Mouse (Mus musculus) embryonic facial prominence, embryonic 12.5 days (tissue): ENCODE results near the gene Epor. TPM values are rescaled to one million over a fixed set of nuclear protein-coding genes. Genes with fewer than 3 reads are reported as not detected.

Source experiments
- ATAC-seq: fragments of 200-750 bp; cut with Nextera tagmentation; 2 replicates; pipeline ENCODE4 v1.8.0; 2017; ENCODE audit not compliant: insufficient number of reproducible peaks, insufficient read depth, low FRiP score, low TSS enrichment
- H3K27ac ChIP-seq: fragments of 300-500 bp; sonication (generic); 2 replicates; pipeline ENCODE4 v1.5.1; 2016; ENCODE audit warnings: mild to moderate bottlenecking
- H3K27me3 ChIP-seq: fragments of 300-500 bp; sonication (generic); 2 replicates; pipeline ENCODE4 v1.6.1; 2016; ENCODE audit warnings: mild to moderate bottlenecking, moderate library complexity
- H3K36me3 ChIP-seq: fragments of 300-500 bp; sonication (generic); 2 replicates; pipeline ENCODE4 v1.6.1; 2016; ENCODE audit warnings: mild to moderate bottlenecking
- H3K4me1 ChIP-seq: fragments of 300-500 bp; sonication (generic); 2 replicates; pipeline ENCODE4 v1.6.1; 2016
- H3K4me2 ChIP-seq: fragments of 300-500 bp; sonication (generic); replicated peaks from 2 replicates; pipeline ENCODE4 v1.6.1; 2016; ENCODE audit warnings: mild to moderate bottlenecking, moderate library complexity
- H3K4me3 ChIP-seq: fragments of 300-500 bp; sonication (generic); 2 replicates; pipeline ENCODE4 v1.5.1; 2016; ENCODE audit warnings: mild to moderate bottlenecking
- H3K9ac ChIP-seq: fragments of 300-500 bp; sonication (generic); 2 replicates; pipeline ENCODE4 v1.6.1; 2016; ENCODE audit warnings: mild to moderate bottlenecking, moderate library complexity
- H3K9me3 ChIP-seq: fragments of 300-500 bp; sonication (generic); 2 replicates; pipeline ENCODE4 v1.6.1; 2016; ENCODE audit warnings: mild to moderate bottlenecking, moderate library complexity
- WGBS: fragments of 180-500 bp; shearing (Covaris S2); methylation state at CpG from one replicate; pipeline ENCODE4 v1.1.7; 2016; 5-methylcytosine and 5-hydroxymethylcytosine counted together
- polyA plus RNA-seq: library from polyadenylated mRNA; unstranded; fragments of >200 nt; fragmentation: Nextera tagmentation; extraction: Ambion mirVana; gene quantifications from 2 replicates; pipeline ENCODE4 v1.2.1, GENCODE M21; 2016

Epor gene
- 6.6 and 7.8 TPM in 2 replicates for polyA plus RNA-seq

DNA sequence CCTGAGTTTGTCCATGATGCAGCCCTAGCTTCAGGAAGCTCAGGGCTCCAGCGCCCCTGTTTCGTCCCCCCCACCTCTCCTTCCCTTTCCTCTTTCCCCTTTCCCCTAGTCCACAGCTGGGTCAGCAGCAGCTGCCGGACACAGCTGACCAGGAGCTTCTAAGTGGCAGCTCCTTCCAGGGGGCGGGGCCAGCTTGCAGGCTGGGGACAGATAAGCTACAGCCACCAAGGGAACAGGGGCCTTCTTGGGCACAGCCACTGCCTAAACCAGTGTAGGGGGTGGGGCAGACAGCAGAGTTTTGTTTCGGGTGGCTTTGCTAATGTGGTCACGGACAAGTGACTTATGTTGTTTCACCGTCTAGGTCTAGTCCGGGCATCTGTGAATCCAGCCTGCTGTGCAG lies at the start of gene Epor:
Gene Epor (minus strand): TSS at position 90 of the 400 bp plus-strand sequence.
- WGBS, result 20% methylated on average over 8 of the region's 8 CpGs
- peaks cover 17% of the 10 kb centered on the region for H3K4me1 ChIP-seq
- peak within 1 kb of the TSS; percentile 47 for H3K4me3 ChIP-seq
- no peaks in the 10 kb centered on the region for H3K9me3 ChIP-seq
- H3K27ac ChIP-seq, result no peak within 1 kb of the TSS
- no peaks in the 10 kb centered on the region for H3K36me3 ChIP-seq
- no peak for ATAC-seq
- peak within 1 kb of the TSS; percentile 81 for H3K4me2 ChIP-seq
- peak within 1 kb of the TSS; percentile 46 for H3K9ac ChIP-seq
- H3K27me3 ChIP-seq, result peaks cover 51% of the 10 kb centered on the region

GRCm38 (mm10) chr9:22012731-22013130 lies 49.4 kb upstream of the Epor start:
- 92% methylated on average over 13 of the region's 13 CpGs for WGBS
- Histone ChIP-seq H3K36me3 (peaks cover 70% of the 10 kb centered on the region), H3K4me3 (no peak overlapping the region)

DNA sequence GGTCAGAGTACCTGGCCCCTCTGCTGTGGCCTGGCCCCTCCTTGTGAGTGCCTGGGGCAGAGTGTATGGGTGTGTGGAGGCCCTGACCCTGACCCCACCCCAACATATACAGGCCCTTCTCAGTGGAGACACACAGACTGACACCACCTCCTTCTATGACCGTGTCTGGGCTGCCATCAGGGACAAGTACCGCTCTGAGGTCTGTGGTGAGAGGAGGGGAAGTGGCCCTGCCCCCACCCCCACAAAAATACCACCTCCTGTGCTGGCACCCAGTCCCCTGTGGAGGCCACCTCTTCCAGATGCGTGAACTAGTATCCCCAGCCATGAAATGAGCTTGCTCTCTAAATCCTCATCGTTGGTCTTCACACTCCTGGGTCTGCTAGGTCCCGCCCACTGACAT lies 47.7 kb upstream of the Epor start:
- Histone ChIP-seq H3K27ac (no peak overlapping the region), H3K4me3 (no peak overlapping the region), H3K9ac (no peak overlapping the region), H3K4me2 (no peak overlapping the region), H3K4me1 (peaks cover 12% of the 10 kb centered on the region), H3K36me3 (peaks cover 86% of the 10 kb centered on the region), H3K9me3 (no peaks in the 10 kb centered on the region), H3K27me3 (no peaks in the 10 kb centered on the region)
- 92% methylated on average over 5 of the region's 5 CpGs for WGBS
- no peak for ATAC-seq

More at GRCm38 (mm10) chr9:22012731-22013130, 49.4 kb upstream of the Epor start:
- H3K4me2 ChIP-seq, result no peak overlapping the region
- no peak overlapping the region for H3K9ac ChIP-seq
- ATAC-seq, result no peak
- H3K4me1 ChIP-seq, result 0 out of 2 replicates have a peak, but pooled peaks cover 3% of the 10 kb centered on the region
- no peaks in the 10 kb centered on the region for H3K9me3 ChIP-seq
- H3K27me3 ChIP-seq, result no peaks in the 10 kb centered on the region
- H3K27ac ChIP-seq, result no peak overlapping the region

DNA sequence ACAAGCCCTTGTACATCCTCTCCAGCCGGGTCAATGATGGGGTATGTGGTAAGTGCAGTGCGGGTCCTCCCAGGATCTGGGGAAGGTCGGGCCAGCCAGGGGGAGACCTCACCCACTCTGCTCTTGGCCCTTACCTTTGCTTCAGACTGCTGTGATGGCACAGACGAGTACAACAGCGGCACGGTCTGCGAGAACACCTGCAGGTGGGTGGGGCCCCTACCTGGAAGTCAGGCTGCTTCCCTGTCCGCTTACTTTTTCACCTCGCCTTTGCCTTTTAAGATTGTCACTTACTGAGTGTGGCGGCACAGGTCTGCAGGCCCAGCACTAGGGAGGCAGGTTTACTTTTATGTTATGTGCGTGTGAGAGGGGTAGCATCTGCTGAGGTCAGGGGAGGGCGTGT lies 41.2 kb upstream of the Epor start:
- WGBS, result 93% methylated on average over 12 of the region's 12 CpGs
- H3K4me2 ChIP-seq, result 0 out of 2 replicates have a peak overlapping the region, but pooled peaks have one; percentile 82
- no peak for ATAC-seq
- H3K9ac ChIP-seq, result no peak overlapping the region
- no peaks in the 10 kb centered on the region for H3K9me3 ChIP-seq
- no peak overlapping the region for H3K27ac ChIP-seq
- H3K36me3 ChIP-seq, result peaks cover 54% of the 10 kb centered on the region
- H3K27me3 ChIP-seq, result no peaks in the 10 kb centered on the region
- H3K4me3 ChIP-seq, result no peak overlapping the region
- peaks cover 29% of the 10 kb centered on the region for H3K4me1 ChIP-seq

GRCm38 (mm10) chr9:22003163-22003554 lies 39.9 kb upstream of the Epor start:
- Histone ChIP-seq H3K9ac (peak overlapping the region; percentile 64), H3K27ac (peak overlapping the region; percentile 26; the same call in 1 of the 2 replicates), H3K4me1 (peaks cover 29% of the 10 kb centered on the region), H3K4me3 (peak overlapping the region; percentile 72), H3K4me2 (peak overlapping the region; percentile 82), H3K36me3 (peaks cover 40% of the 10 kb centered on the region), H3K9me3 (no peaks in the 10 kb centered on the region), H3K27me3 (no peaks in the 10 kb centered on the region)
- WGBS, result 0% methylated on average over 18 of the region's 18 CpGs
- 0 out of 2 replicates have a peak, but pooled peaks have one; percentile 1 for ATAC-seq

DNA sequence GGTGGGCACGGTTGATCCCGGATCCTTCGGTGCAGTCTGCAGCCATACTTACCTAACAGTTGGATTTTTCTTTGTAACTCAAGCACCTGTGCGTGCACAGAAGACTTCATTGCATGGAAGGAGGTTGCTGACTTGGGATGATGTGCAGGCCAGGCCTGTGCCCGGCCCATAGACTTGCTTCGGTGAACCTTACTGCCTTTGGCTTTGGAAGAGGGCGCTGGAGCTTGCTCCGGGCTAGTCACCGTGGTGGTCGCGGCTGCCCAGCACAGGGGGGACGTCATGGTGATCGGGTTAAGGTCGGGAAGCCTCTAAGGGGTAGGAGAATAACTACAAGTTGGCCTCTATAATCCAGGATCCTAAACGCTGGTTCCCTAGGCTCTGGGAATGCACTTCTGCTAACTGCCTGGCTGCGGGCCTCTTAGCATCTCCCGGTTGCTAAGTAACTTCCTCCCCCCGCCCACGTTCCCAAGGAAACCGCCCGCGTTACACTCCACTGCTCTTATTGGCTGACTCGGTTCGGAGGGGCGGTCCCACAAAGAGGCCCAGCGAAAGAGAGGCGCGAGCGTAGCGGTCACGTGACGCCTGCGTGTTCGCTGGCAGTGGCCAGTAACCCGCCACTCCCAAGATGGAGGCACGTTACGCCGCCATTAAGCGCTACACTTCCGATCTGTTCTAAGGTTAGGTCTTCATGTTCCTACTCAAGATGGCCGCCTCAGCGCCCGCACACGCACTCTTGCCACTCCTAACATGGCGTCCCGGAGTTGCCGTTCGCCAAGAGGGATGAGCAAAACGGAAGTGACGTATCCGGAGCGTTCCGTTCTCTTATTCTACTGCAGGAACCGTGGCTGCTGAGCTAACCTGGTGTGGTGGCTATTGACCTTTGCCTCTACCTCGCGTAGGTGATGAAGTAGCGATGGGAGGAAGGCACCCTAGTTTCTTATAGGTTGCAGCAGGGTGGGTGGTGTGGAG lies 39.2 kb upstream of the Epor start, which contains the start of the genes Ccdc151 and Prkcsh:
Gene Ccdc151 (minus strand): TSS at position 441 of the 969 bp plus-strand sequence.
Gene Prkcsh (plus strand): TSS at position 613 of the 969 bp plus-strand sequence.
- H3K9me3 ChIP-seq, result no peaks in the 10 kb centered on the region
- 5% methylated on average over 57 of the region's 57 CpGs for WGBS
- H3K4me1 ChIP-seq, result peaks cover 26% of the 10 kb centered on the region
- peak within 1 kb of the TSS; percentile 26; the same call in 1 of the 2 replicates for H3K27ac ChIP-seq
- H3K9ac ChIP-seq, result peak within 1 kb of the TSS; percentile 64
- ATAC-seq, result peak; percentile 100
- peak within 1 kb of the TSS; percentile 82 for H3K4me2 ChIP-seq
- peak within 1 kb of the TSS; percentile 72 for H3K4me3 ChIP-seq
- H3K27me3 ChIP-seq, result no peaks in the 10 kb centered on the region
- peaks cover 34% of the 10 kb centered on the region for H3K36me3 ChIP-seq

GRCm38 (mm10) chr9:22001633-22002032 lies 38.3 kb upstream of the Epor start:
- H3K4me2 ChIP-seq, result no peak overlapping the region
- no peak for ATAC-seq
- peaks cover 26% of the 10 kb centered on the region for H3K36me3 ChIP-seq
- no peak overlapping the region for H3K4me3 ChIP-seq
- H3K27ac ChIP-seq, result no peak overlapping the region
- 85% methylated on average over 4 of the region's 4 CpGs for WGBS
- H3K27me3 ChIP-seq, result no peaks in the 10 kb centered on the region
- peaks cover 20% of the 10 kb centered on the region for H3K4me1 ChIP-seq
- H3K9ac ChIP-seq, result no peak overlapping the region
- no peaks in the 10 kb centered on the region for H3K9me3 ChIP-seq

DNA sequence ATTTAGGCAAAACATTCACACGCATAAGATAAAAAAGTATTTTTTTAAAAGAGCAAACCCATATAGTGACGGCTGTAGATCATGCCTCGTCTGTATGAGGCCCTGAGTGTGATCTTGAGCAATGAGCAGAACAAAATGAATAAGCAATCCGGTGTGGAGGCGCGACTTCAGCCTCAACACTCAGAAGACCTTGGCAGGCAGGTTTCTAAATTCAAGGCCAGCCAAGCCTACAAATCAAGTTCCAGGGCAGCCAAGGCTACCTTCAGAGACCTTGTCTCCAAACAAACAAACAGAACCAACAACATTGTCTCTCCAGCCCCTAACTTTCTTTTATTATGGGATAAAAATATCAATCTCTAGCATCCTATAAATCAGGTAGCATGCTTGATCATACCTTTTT lies 37.0 kb upstream of the Epor start:
- no peak overlapping the region for H3K4me2 ChIP-seq
- H3K27me3 ChIP-seq, result no peaks in the 10 kb centered on the region
- peaks cover 12% of the 10 kb centered on the region for H3K36me3 ChIP-seq
- H3K9ac ChIP-seq, result no peak overlapping the region
- H3K4me1 ChIP-seq, result peaks cover 20% of the 10 kb centered on the region
- H3K27ac ChIP-seq, result no peak overlapping the region
- no peak for ATAC-seq
- H3K9me3 ChIP-seq, result no peaks in the 10 kb centered on the region
- H3K4me3 ChIP-seq, result no peak overlapping the region
- WGBS, result 90% methylated on average over 6 of the region's 6 CpGs

DNA sequence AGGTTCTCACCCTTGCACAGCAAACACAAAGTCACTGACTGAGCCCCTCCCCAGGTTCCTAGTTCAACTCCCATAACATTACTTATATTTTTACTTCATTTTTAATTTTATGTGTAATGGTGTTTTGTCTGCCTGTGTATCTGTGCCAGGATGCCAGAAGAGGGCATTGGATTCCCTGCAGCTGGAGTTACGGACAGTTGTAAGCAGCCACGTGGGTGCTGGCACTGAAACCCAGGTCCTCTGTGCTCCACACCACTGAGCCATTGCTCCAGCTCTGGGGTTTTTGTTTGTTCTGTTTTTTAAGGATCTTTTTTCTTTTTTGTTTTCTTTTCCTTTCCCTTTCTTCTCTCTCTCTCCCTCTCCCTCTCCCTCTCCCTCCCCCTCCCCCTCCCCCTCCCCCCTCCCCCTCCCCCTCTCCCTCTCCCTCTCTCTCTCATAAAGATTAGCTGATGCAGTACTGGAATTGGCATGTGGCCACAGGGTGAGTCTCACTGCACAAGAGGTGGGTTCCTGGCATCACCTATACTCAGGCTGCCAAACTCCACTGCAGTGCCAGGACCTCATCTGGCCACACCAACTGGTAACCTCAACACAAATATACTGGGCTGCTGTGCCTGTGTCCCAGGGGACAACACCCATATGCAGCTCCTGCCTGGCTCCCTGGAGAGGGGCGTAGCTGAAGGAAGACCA lies 33.0 kb upstream of the Epor start:
- Histone ChIP-seq H3K27ac (no peak overlapping the region), H3K27me3 (peaks cover 25% of the 10 kb centered on the region), H3K4me1 (no peaks in the 10 kb centered on the region), H3K4me2 (no peak overlapping the region), H3K4me3 (no peak overlapping the region), H3K9me3 (no peaks in the 10 kb centered on the region), H3K9ac (no peak overlapping the region), H3K36me3 (no peaks in the 10 kb centered on the region)
- ATAC-seq, result no peak
- WGBS, result 81% methylated on average over 3 of the region's 3 CpGs

DNA sequence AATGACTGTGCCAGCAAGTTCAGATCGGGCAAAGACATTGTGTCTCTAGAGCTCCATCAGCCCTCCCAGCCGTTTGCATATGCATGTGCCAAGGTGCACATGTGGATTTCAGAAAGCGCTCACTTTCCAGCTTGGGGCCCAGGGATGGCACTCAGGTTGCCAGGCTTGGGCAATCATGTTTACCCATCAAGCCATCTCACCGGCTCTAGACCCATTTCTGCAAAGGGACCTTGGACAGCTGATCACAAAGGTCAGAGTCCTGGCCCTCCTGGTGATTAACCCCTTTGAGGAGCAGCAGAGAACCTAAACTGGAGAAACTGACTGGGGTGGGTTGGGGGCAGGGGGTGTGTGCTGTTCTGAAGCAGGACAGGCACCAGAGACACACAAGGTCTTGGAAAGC lies 28.9 kb upstream of the Epor start:
- ATAC-seq, result no peak

GRCm38 (mm10) chr9:21989230-21990110 lies 26.2 kb upstream of the Epor start, which contains the start of gene Rgl3:
Gene Rgl3, minus strand, starts transcription at chr9:21989446.
- WGBS, result under 1% methylated on average over 42 of the region's 42 CpGs
- Histone ChIP-seq H3K4me2 (peak within 1 kb of the TSS; percentile 64), H3K9ac (peak within 1 kb of the TSS; percentile 36), H3K27me3 (peaks cover 91% of the 10 kb centered on the region), H3K4me3 (peak within 1 kb of the TSS; percentile 32), H3K27ac (no peak within 1 kb of the TSS), H3K4me1 (peaks cover 19% of the 10 kb centered on the region), H3K36me3 (no peaks in the 10 kb centered on the region), H3K9me3 (no peaks in the 10 kb centered on the region)
- no peak for ATAC-seq

More for the DNA sequence above, 28.9 kb upstream of the Epor start:
- WGBS, result 81% methylated on average over 4 of the region's 4 CpGs
- Histone ChIP-seq H3K9me3 (no peaks in the 10 kb centered on the region), H3K9ac (no peak overlapping the region), H3K4me2 (no peak overlapping the region), H3K4me3 (no peak overlapping the region), H3K27ac (no peak overlapping the region), H3K36me3 (no peaks in the 10 kb centered on the region), H3K4me1 (peaks cover 19% of the 10 kb centered on the region), H3K27me3 (peaks cover 66% of the 10 kb centered on the region)
